Mouse (Mus musculus): ENCODE data around the gene 1700037H04Rik. TPM values are rescaled to one million over a fixed set of nuclear protein-coding genes. Genes with fewer than 3 reads are reported as not detected.

Gene 1700037H04Rik
- polyA plus RNA-seq, 1 experiment = 75.2 TPM

- H3K4me3 ChIP-seq = peak within 1 kb of the TSS; percentile 54
- H3K4me2 ChIP-seq (ENCODE audit: low read depth) = peak within 1 kb of the TSS; percentile 98
- H3ac ChIP-seq (ENCODE audit: control insufficient read depth, insufficient read length) = peak within 1 kb of the TSS; percentile 14
- peaks cover 21% of the 10 kb centered on the region for H3K79me2 ChIP-seq (ENCODE audit: control insufficient read depth, insufficient read depth)
- peaks cover 5% of the 10 kb centered on the region for H3K36me3 ChIP-seq (ENCODE audit: control insufficient read depth, insufficient read depth)
- no peaks in the 10 kb centered on the region for H3K27me3 ChIP-seq (ENCODE audit: control insufficient read depth, insufficient read depth, insufficient read length)
- TF ChIP-seq MAX (IDR thresholded peaks at IDR 0.05; ENCODE audit: low read depth) (no peak), MYOG (IDR thresholded peaks at IDR 0.05; ENCODE audit: control insufficient read depth in 1 of 3, insufficient read depth in 1 of 3, insufficient read length in 2 of 3, low read depth in 2 of 3) (peak in 1 of 3 experiments; percentile 10), MYOD1 (IDR thresholded peaks at IDR 0.05; ENCODE audit: control insufficient read depth in 1 of 3, insufficient read length in 2 of 3, low read depth in 2 of 3) (peak in 2 of 3 experiments; percentile 43 to 60), TCF12 (IDR thresholded peaks at IDR 0.05; ENCODE audit: insufficient read depth, poor library complexity, severe bottlenecking) (no peak), USF1 (IDR thresholded peaks at IDR 0.05; ENCODE audit: low read depth) (no peak), POLR2A (IDR thresholded peaks at IDR 0.05; ENCODE audit: insufficient read length, low read depth) (peak; percentile 78), TCF3 (IDR thresholded peaks at IDR 0.05; ENCODE audit: insufficient read length, low read depth) (no peak), POLR2AphosphoS2 (IDR thresholded peaks at IDR 0.05; ENCODE audit: insufficient read length, low read depth) (peak; percentile 70), E2F4 (IDR thresholded peaks at IDR 0.05; ENCODE audit: insufficient read depth) (peak; percentile 69), CEBPB (IDR thresholded peaks at IDR 0.05; ENCODE audit: insufficient read depth, poor library complexity, severe bottlenecking) (no peak), REST (IDR thresholded peaks at IDR 0.05; ENCODE audit: insufficient read depth, insufficient read length) (no peak), SRF (IDR thresholded peaks at IDR 0.05; ENCODE audit: control insufficient read depth, insufficient read length, low read depth) (no peak)
These were observed 27.1 kb upstream of the 1700037H04Rik start, which contains the start of the genes Cdc25b and Spef1 for GRCm38 (mm10) chr2:131186771-131187601. Gene Cdc25b, plus strand, starts transcription at chr2:131186949. Gene Spef1, minus strand, starts transcription at chr2:131187282.

- Histone ChIP-seq H3K4me3 (peak overlapping the region; percentile 54), H3K36me3 (ENCODE audit: control insufficient read depth, insufficient read depth) (no peaks in the 10 kb centered on the region), H3K79me2 (ENCODE audit: control insufficient read depth, insufficient read depth) (peaks cover 21% of the 10 kb centered on the region), H3K4me2 (ENCODE audit: low read depth) (peak overlapping the region; percentile 98), H3K27me3 (ENCODE audit: control insufficient read depth, insufficient read depth, insufficient read length) (no peaks in the 10 kb centered on the region), H3ac (ENCODE audit: control insufficient read depth, insufficient read length) (no peak overlapping the region)
- TF ChIP-seq POLR2A (IDR thresholded peaks at IDR 0.05; ENCODE audit: insufficient read length, low read depth) (no peak), MYOD1 (IDR thresholded peaks at IDR 0.05; ENCODE audit: control insufficient read depth in 1 of 3, insufficient read length in 2 of 3, low read depth in 2 of 3) (peak; percentile 81 to 96 (median 94)), MYOG (IDR thresholded peaks at IDR 0.05; ENCODE audit: control insufficient read depth in 1 of 3, insufficient read depth in 1 of 3, insufficient read length in 2 of 3, low read depth in 2 of 3) (peak in 1 of 3 experiments; percentile 74), E2F4 (IDR thresholded peaks at IDR 0.05; ENCODE audit: insufficient read depth) (no peak), TCF3 (IDR thresholded peaks at IDR 0.05; ENCODE audit: insufficient read length, low read depth) (peak; percentile 47), CEBPB (IDR thresholded peaks at IDR 0.05; ENCODE audit: insufficient read depth, poor library complexity, severe bottlenecking) (no peak)
These were observed 26.5 kb upstream of the 1700037H04Rik start for GRCm38 (mm10) chr2:131186343-131186742.

- Histone ChIP-seq H3K36me3 (ENCODE audit: control insufficient read depth, insufficient read depth) (no peaks in the 10 kb centered on the region), H3K27me3 (ENCODE audit: control insufficient read depth, insufficient read depth, insufficient read length) (no peaks in the 10 kb centered on the region), H3K4me2 (ENCODE audit: low read depth) (peak within 1 kb of the TSS; percentile 92), H3K4me3 (peak within 1 kb of the TSS; percentile 80), H3ac (ENCODE audit: control insufficient read depth, insufficient read length) (peak within 1 kb of the TSS; percentile 58), H3K79me2 (ENCODE audit: control insufficient read depth, insufficient read depth) (peaks cover 36% of the 10 kb centered on the region)
- TF ChIP-seq USF1 (IDR thresholded peaks at IDR 0.05; ENCODE audit: low read depth) (no peak), CEBPB (IDR thresholded peaks at IDR 0.05; ENCODE audit: insufficient read depth, poor library complexity, severe bottlenecking) (no peak), MYOD1 (IDR thresholded peaks at IDR 0.05; ENCODE audit: control insufficient read depth in 1 of 3, insufficient read length in 2 of 3, low read depth in 2 of 3) (peak in 1 of 3 experiments; percentile 52), TCF12 (IDR thresholded peaks at IDR 0.05; ENCODE audit: insufficient read depth, poor library complexity, severe bottlenecking) (no peak), POLR2AphosphoS2 (IDR thresholded peaks at IDR 0.05; ENCODE audit: insufficient read length, low read depth) (peak; percentile 67), E2F4 (IDR thresholded peaks at IDR 0.05; ENCODE audit: insufficient read depth) (peak; percentile 56), TCF3 (IDR thresholded peaks at IDR 0.05; ENCODE audit: insufficient read length, low read depth) (no peak), MYOG (IDR thresholded peaks at IDR 0.05; ENCODE audit: control insufficient read depth in 1 of 3, insufficient read depth in 1 of 3, insufficient read length in 2 of 3, low read depth in 2 of 3) (peak in 1 of 3 experiments; percentile 23), MAX (IDR thresholded peaks at IDR 0.05; ENCODE audit: low read depth) (no peak), REST (IDR thresholded peaks at IDR 0.05; ENCODE audit: insufficient read depth, insufficient read length) (no peak), POLR2A (IDR thresholded peaks at IDR 0.05; ENCODE audit: insufficient read length, low read depth) (peak; percentile 75)
These were observed 20.2 kb upstream of the 1700037H04Rik start, which contains the start of gene Cenpb for GRCm38 (mm10) chr2:131179990-131180587. Gene Cenpb, minus strand, starts transcription at chr2:131180067.

GRCm38 (mm10) chr2:131179246-131179886 lies 19.5 kb upstream of the 1700037H04Rik start:
- TF ChIP-seq MYOG (IDR thresholded peaks at IDR 0.05; ENCODE audit: control insufficient read depth in 1 of 3, insufficient read depth in 1 of 3, insufficient read length in 2 of 3, low read depth in 2 of 3) (peak in 2 of 3 experiments; percentile 13 to 38), MAX (IDR thresholded peaks at IDR 0.05; ENCODE audit: low read depth) (no peak), REST (IDR thresholded peaks at IDR 0.05; ENCODE audit: insufficient read depth, insufficient read length) (no peak), USF1 (IDR thresholded peaks at IDR 0.05; ENCODE audit: low read depth) (no peak), TCF3 (IDR thresholded peaks at IDR 0.05; ENCODE audit: insufficient read length, low read depth) (no peak), POLR2AphosphoS2 (IDR thresholded peaks at IDR 0.05; ENCODE audit: insufficient read length, low read depth) (peak; percentile 67), MYOD1 (IDR thresholded peaks at IDR 0.05; ENCODE audit: control insufficient read depth in 1 of 3, insufficient read length in 2 of 3, low read depth in 2 of 3) (peak in 1 of 3 experiments; percentile 24), POLR2A (IDR thresholded peaks at IDR 0.05; ENCODE audit: insufficient read length, low read depth) (no peak), E2F4 (IDR thresholded peaks at IDR 0.05; ENCODE audit: insufficient read depth) (no peak)
- Histone ChIP-seq H3ac (ENCODE audit: control insufficient read depth, insufficient read length) (peak overlapping the region; percentile 58), H3K4me3 (peak overlapping the region; percentile 80), H3K36me3 (ENCODE audit: control insufficient read depth, insufficient read depth) (no peaks in the 10 kb centered on the region), H3K4me2 (ENCODE audit: low read depth) (peak overlapping the region; percentile 92), H3K79me2 (ENCODE audit: control insufficient read depth, insufficient read depth) (peaks cover 36% of the 10 kb centered on the region), H3K27me3 (ENCODE audit: control insufficient read depth, insufficient read depth, insufficient read length) (no peaks in the 10 kb centered on the region)

All from myocyte (in vitro differentiated cells).